Mouse (Mus musculus) MEL (cell line): ENCODE data around the gene Ms4a8a.

Experiments
- BHLHE40 ChIP-seq: IDR thresholded peaks from 2 replicates; pipeline ENCODE4 v1.6.1; 2012; ENCODE audit warnings: low read depth, mild to moderate bottlenecking, inconsistent platforms, low read length, improper control_type of control experiment, borderline replicate concordance
- CHD2 ChIP-seq: IDR thresholded peaks from 2 replicates; pipeline ENCODE4 v1.6.1; 2011; ENCODE audit warnings: low read length, improper control_type of control experiment
- CTCF ChIP-seq, 3 experiments: IDR thresholded peaks in 2 of 3; conservative IDR thresholded peaks in 1 of 3; 2 replicates each; pipeline ENCODE4 v1.5.1; 2011 to 2012; ENCODE audit warnings: low read length in 3 of 3, low read depth in 2 of 3, mild to moderate bottlenecking in 2 of 3, improper control_type of control experiment in 1 of 3, inconsistent platforms in 1 of 3, mixed read lengths in 1 of 3, moderate library complexity in 1 of 3; ENCODE audit not compliant: control insufficient read depth in 1 of 3, insufficient read depth in 1 of 3, poor library complexity in 1 of 3, severe bottlenecking in 1 of 3
- EP300 ChIP-seq, 2 experiments: IDR thresholded peaks; 2 replicates each; pipeline ENCODE4 v1.6.1; 2011; ENCODE audit warnings: improper control_type of control experiment in 2 of 2, low read length in 2 of 2, low read depth in 1 of 2, mild to moderate bottlenecking in 1 of 2
- HCFC1 ChIP-seq: IDR thresholded peaks from 2 replicates; pipeline ENCODE4 v1.6.1; 2012; ENCODE audit warnings: low read depth, mild to moderate bottlenecking, inconsistent platforms, low read length, improper control_type of control experiment, moderate library complexity
- MAZ ChIP-seq: IDR thresholded peaks from 2 replicates; pipeline ENCODE4 v1.6.1; 2012; ENCODE audit warnings: low read depth, mild to moderate bottlenecking, inconsistent platforms, low read length, improper control_type of control experiment
- NELFE ChIP-seq: IDR thresholded peaks from 2 replicates; pipeline ENCODE4 v1.6.1; 2011; ENCODE audit warnings: low read depth, low read length, improper control_type of control experiment
- POLR2A ChIP-seq, 2 experiments: IDR thresholded peaks; 2 replicates each; pipeline ENCODE4 v1.6.1; 2011 to 2012; ENCODE audit warnings: low read length in 2 of 2, mild to moderate bottlenecking in 2 of 2, control low read depth in 1 of 2, improper control_type of control experiment in 1 of 2, low read depth in 1 of 2, moderate library complexity in 1 of 2; ENCODE audit not compliant: control insufficient read depth in 1 of 2, insufficient read depth in 1 of 2, poor library complexity in 1 of 2
- RAD21 ChIP-seq: IDR thresholded peaks from 2 replicates; pipeline ENCODE4 v1.6.1; 2011; ENCODE audit warnings: mild to moderate bottlenecking, low read depth, low read length, improper control_type of control experiment
- SIN3A ChIP-seq: IDR thresholded peaks from 2 replicates; pipeline ENCODE4 v1.6.1; 2012; ENCODE audit warnings: low read length, improper control_type of control experiment, inconsistent platforms
- TCF12 ChIP-seq: IDR thresholded peaks from 2 replicates; pipeline ENCODE4 v1.6.1; 2014; ENCODE audit warnings: low read depth, mild to moderate bottlenecking, inconsistent platforms, low read length, improper control_type of control experiment, moderate library complexity
- USF1 ChIP-seq: IDR thresholded peaks from 2 replicates; pipeline ENCODE4 v1.6.1; 2014; ENCODE audit warnings: low read depth, mild to moderate bottlenecking, inconsistent platforms, low read length, improper control_type of control experiment, moderate library complexity
- ZMIZ1 ChIP-seq: IDR thresholded peaks from 2 replicates; pipeline ENCODE4 v1.6.1; 2012; ENCODE audit warnings: low read depth, mild to moderate bottlenecking, inconsistent platforms, low read length, improper control_type of control experiment, moderate library complexity

- TF ChIP-seq NELFE, result no peak
- TF ChIP-seq HCFC1, result no peak
- peak; percentile 48 to 88 (median 70); a peak in 5 of 6 replicates for TF ChIP-seq CTCF (IDR thresholded peaks at IDR 0.05 in 2 of 3, conservative IDR thresholded peaks at IDR 0.05 in 1 of 3; ENCODE audit: control insufficient read depth in 1 of 3, insufficient read depth in 1 of 3, low read depth in 2 of 3, low read length in 3 of 3, poor library complexity in 1 of 3, severe bottlenecking in 1 of 3)
- no peak for TF ChIP-seq BHLHE40
- no peak for TF ChIP-seq POLR2A (IDR thresholded peaks at IDR 0.05; ENCODE audit: control insufficient read depth in 1 of 2, insufficient read depth in 1 of 2, low read depth in 1 of 2, low read length in 2 of 2, poor library complexity in 1 of 2)
- TF ChIP-seq EP300 (IDR thresholded peaks at IDR 0.05; ENCODE audit: low read depth in 1 of 2, low read length in 2 of 2), result no peak
- peak; percentile 39; the same call in 1 of the 2 replicates for TF ChIP-seq MAZ
- TF ChIP-seq CHD2, result no peak
- TF ChIP-seq USF1, result no peak
- no peak for TF ChIP-seq ZMIZ1
- peak; percentile 41 for TF ChIP-seq RAD21
- TF ChIP-seq SIN3A, result no peak
- no peak for TF ChIP-seq TCF12
Observed at GRCm38 (mm10) chr19:11044996-11045711, 35.7 kb downstream of the Ms4a8a start.
